Comparison of ENCODE assay signal across 11 mouse cellular contexts in genomic region chr13:45623846-45624245, GRCm38 (mm10).
DNase-seq lines count a peak whose midpoint lies in the region; ATAC-seq and TF ChIP-seq lines count a peak whose summit lies in the region.
"Had no signal": no experiment of that assay in that cellular context is flagged by ENCODE, and none has a peak within 500 bp of the region (broad histone marks: within the 10 kb centered on the region; RNA-seq: fewer than 3 reads in every experiment).

No protein-coding gene starts in this region.

- DNase-seq in Muller cell, postnatal 12 days (ENCODE audit: inconsistent ontology term), result peak; percentile 87
- DNase-seq in frontal cortex, postnatal 25 days (ENCODE audit: low spot score in 2 of 2), result no peak
- DNase-seq in forebrain, embryonic 11.5 days (ENCODE audit: low spot score), result no peak
- DNase-seq in ovary, postnatal 10 days (ENCODE audit: low spot score), result no peak
- DNase-seq: lung, adult 2 months had no signal

- peaks cover 7% of the 10 kb centered on the region for H3K4me1 ChIP-seq in megakaryocyte, embryonic 14.5 days
- no peaks in the 10 kb centered on the region; the same call in 1 of the 2 replicates for H3K4me1 ChIP-seq in embryonic fibroblast, embryonic 13.5 days (ENCODE audit: control insufficient read depth, insufficient read depth, low read length)
- no peaks in the 10 kb centered on the region for H3K4me1 ChIP-seq in forebrain, embryonic 11.5 days (replicated peaks; ENCODE audit: control insufficient read depth, insufficient read depth, low read length)

- no peaks in the 10 kb centered on the region for H3K27me3 ChIP-seq in megakaryocyte, embryonic 14.5 days (replicated peaks)
- H3K27me3 ChIP-seq in forebrain, embryonic 11.5 days (ENCODE audit: control insufficient read depth, insufficient read depth, low read length), result no peaks in the 10 kb centered on the region
- H3K27me3 ChIP-seq: hindbrain, embryonic 15.5 days; midbrain, embryonic 12.5 days had no signal

- no peak overlapping the region for H3K9ac ChIP-seq in forebrain, embryonic 11.5 days (ENCODE audit: low read length)
- H3K9ac ChIP-seq: hindbrain, embryonic 15.5 days; midbrain, embryonic 12.5 days had no signal

- no peak overlapping the region for H3K4me2 ChIP-seq in forebrain, embryonic 11.5 days (ENCODE audit: low read depth, low read length, severe bottlenecking)
- H3K4me2 ChIP-seq: hindbrain, embryonic 15.5 days; midbrain, embryonic 12.5 days had no signal

- no peak for TF ChIP-seq POLR2A in embryonic fibroblast, embryonic 13.5 days (IDR thresholded peaks at IDR 0.05; ENCODE audit: low read depth, low read length)

- no peak for TF ChIP-seq CTCF in embryonic fibroblast, embryonic 13.5 days (IDR thresholded peaks at IDR 0.05; ENCODE audit: borderline replicate concordance, insufficient read depth, low read length)

- H3K27ac ChIP-seq in embryonic fibroblast, embryonic 13.5 days (ENCODE audit: insufficient read depth, low read length), result peak overlapping the region; percentile 67
- H3K27ac ChIP-seq in forebrain, embryonic 11.5 days (ENCODE audit: low read depth, low read length), result no peak overlapping the region
- H3K27ac ChIP-seq: hindbrain, embryonic 15.5 days; midbrain, embryonic 12.5 days had no signal

- ATAC-seq in megakaryocyte, adult 5-6 weeks (ENCODE audit: poor library complexity, severe bottlenecking), result no peak
- no peak for ATAC-seq in forebrain, embryonic 11.5 days (replicated peaks; ENCODE audit: low FRiP score)

- H3K4me3 ChIP-seq in megakaryocyte, embryonic 14.5 days (replicated peaks), result peak overlapping the region; percentile 77
- H3K4me3 ChIP-seq in embryonic fibroblast, embryonic 13.5 days (ENCODE audit: insufficient read depth, low read length), result no peak overlapping the region
- no peak overlapping the region for H3K4me3 ChIP-seq in forebrain, embryonic 11.5 days (ENCODE audit: low read depth, low read length)
- H3K4me3 ChIP-seq: heart, adult 2 months; hindbrain, embryonic 15.5 days; midbrain, embryonic 12.5 days had no signal

- H3K9me3 ChIP-seq in megakaryocyte, embryonic 14.5 days, result peaks cover 31% of the 10 kb centered on the region
- H3K9me3 ChIP-seq in forebrain, embryonic 11.5 days (ENCODE audit: control insufficient read depth, low read length), result no peaks in the 10 kb centered on the region
- H3K9me3 ChIP-seq: hindbrain, embryonic 15.5 days; midbrain, embryonic 12.5 days had no signal

- 88% methylated on average over 1 of the region's 1 CpGs for WGBS in forebrain, embryonic 11.5 days

- H3K36me3 ChIP-seq in megakaryocyte, embryonic 14.5 days (replicated peaks; ENCODE audit: low read length), result peaks cover 50% of the 10 kb centered on the region
- no peaks in the 10 kb centered on the region for H3K36me3 ChIP-seq in forebrain, embryonic 11.5 days (ENCODE audit: control insufficient read depth, insufficient read depth, low read length)
- H3K36me3 ChIP-seq: hindbrain, embryonic 15.5 days; midbrain, embryonic 12.5 days had no signal
